Mouse (Mus musculus) layer of hippocampus, postnatal 36 days (tissue): Measurements from ENCODE around the gene Olfr479. TPM values are rescaled to one million over a fixed set of nuclear protein-coding genes. Genes with fewer than 3 reads are reported as not detected.
"Not testable (repeated sequence)": the region's sequence is repeated elsewhere in the genome, so short reads cannot be mapped to it uniquely, and the experiment has no call there.

Experiments
- DNase-seq, 2 experiments: peaks; one replicate each; pipeline ENCODE4 v3.0.0; 2022
- total RNA-seq, 2 experiments: library from RNA; stranded (reverse); gene quantifications; 2 replicates each; pipeline ENCODE4 v1.2.3; 2021

The Olfr479 gene
- total RNA-seq, result not detected

DNA sequence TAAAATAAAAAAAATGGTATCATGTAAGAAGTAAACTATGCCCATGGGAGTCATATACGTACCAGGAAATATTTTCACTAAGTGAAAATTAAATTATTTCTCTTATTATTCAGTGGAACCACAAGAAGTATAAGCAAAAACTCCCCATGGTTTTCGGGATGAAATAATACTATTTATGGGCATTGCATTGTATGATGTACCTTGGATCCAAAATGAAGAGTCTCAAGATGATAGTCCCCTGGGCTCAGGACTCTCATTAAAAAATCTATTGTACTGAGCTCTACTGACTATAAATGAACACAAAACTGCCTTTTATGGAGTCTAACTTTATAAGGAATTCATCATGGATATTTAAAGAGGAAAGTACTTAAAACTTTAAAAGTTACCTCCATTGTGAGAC, at the start of gene Olfr479:
Olfr479 (plus strand) TSS at position 301 of the 400 bp plus-strand sequence.
- no peak for DNase-seq

DNA sequence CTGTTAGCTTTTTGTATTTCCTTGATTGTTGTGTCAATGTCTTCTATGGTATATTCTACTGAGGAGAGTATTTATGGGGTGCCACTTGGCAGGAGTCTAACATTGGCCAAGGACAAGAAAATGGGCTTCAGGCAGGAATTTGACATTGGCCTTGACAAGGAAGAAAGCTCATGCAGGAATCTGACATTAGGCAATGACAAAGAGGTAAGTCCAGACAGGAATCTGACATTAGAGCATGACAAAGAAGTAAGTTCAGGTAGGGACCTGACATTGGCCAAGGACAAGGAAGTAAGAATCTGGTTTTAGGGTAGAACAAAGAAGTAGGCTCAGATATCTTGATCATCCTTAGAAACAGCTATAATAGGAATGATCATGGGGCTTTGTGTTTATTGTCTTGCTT, 36.2 kb upstream of the Olfr479 start:
- DNase-seq, result not testable (repeated sequence)

DNA sequence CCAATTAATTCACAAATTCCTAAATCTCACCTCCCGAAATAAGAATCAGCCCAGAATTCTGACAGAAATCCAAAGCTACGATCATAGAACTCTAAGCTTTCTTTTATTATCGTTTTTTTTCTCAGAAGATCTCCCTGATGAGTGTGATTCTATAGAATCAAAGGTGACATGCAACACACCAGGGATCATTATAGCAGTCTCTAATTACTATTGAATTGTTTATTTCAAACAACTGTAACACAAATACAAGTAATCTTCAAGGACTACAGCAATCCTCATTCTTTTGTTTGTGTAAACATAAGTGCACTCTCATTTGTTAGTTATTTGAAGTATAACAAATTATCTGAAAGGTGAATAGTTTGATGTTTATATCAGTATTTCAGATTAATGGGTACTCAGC, 16.6 kb upstream of the Olfr479 start, which contains the start of gene Olfr478:
Olfr478 (minus strand) TSS at position 101 of the 400 bp plus-strand sequence.
- DNase-seq, result no peak

DNA sequence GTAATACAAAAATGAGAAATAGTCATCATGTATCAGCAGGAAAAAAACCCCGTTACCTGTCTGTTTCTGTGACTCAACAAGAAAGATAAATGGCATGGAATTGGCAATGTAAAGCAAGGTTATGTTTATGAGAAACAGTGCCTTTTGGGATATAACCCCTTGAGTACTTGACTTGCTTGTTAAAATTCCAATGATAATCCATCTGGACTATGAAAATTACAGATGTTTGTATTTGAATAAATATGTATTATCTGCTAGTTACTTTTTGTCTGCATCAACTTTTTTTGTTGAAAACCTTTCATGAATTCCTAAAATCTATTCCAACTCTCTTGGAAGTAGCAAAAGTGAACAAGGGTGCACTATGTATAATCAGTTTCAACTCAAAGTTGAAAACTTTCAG, 16.8 kb downstream of the Olfr479 start, which contains the start of gene Olfr480:
Olfr480 (minus strand) TSS at position 101 of the 400 bp plus-strand sequence.
- no peak for DNase-seq

DNA sequence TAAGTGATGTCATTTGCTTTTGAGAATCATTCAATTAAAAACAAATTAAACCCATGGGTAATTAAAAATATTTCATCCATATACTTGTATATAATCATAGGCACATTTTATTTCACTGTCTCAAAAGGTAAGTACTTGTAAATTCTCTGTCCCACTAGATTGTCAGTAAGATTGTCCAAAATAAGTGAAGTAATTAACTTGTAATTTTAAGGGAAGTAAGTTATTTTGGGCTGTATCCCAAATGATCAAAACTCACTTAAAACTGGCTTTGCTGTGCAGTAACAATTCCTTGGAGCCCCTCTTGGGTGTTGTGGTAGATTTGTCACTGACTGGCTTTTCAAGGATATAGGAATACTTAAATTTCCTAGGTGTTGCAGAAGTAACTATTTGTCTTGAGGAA, 29.1 kb downstream of the Olfr479 start, which contains the start of gene Olfr481:
Olfr481 (plus strand) TSS at position 301 of the 400 bp plus-strand sequence.
- DNase-seq, result no peak

DNA sequence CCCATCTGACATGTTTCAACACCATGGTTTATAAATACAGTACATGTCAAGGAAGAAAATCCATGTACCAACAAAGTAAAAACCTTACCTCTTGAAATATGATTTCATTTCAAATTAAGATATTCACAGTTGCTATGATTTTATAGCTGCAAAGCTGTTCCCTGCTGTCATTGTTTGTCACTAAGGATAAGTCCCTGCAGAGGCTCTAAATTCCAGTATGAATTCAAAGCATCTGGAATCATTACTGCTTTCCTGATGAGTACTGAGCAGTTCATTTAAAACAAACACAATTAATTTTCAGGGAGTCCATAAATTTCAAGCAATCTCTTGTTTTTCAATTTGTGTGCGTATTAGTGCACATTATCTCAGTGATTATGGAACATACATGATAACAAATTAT, 47.0 kb downstream of the Olfr479 start, which contains the start of gene Olfr482:
Olfr482 (minus strand) TSS at position 101 of the 400 bp plus-strand sequence.
- no peak for DNase-seq

DNA sequence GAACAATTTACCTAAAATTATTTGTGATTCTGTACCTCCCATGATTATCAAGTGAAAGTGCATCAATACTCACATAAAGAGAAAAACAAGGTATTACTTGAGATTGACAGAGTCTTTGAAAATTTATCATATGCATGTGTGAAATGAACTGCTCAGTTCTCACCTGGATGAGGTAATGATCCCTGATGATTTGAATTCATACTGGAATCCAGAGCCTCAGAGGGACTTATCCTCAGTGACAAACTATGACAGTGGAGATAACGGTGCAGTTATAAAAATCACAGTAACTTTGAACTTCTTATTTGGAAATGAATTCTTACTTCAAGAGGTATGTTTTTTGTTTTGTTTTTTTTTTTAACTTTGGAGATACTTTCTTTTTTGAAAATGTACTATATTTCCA, 50.1 kb downstream of the Olfr479 start, which contains the start of gene Olfr483:
Olfr483 (plus strand) TSS at position 301 of the 400 bp plus-strand sequence.
- no peak for DNase-seq

Other genes with a start within 250 kb of the Olfr479 start
- gene Ovch2, start 249.5 kb upstream of the Olfr479 start, total RNA-seq, result not detected
- gene Olfr467, start 238.4 kb upstream of the Olfr479 start, total RNA-seq, result not detected
- not detected for gene Olfr469, start 225.2 kb upstream of the Olfr479 start, total RNA-seq
- not detected for gene Olfr470, start 203.2 kb upstream of the Olfr479 start, total RNA-seq
- not detected for gene Olfr472, start 152.8 kb upstream of the Olfr479 start, total RNA-seq
- gene Olfr473, start 120.2 kb upstream of the Olfr479 start, total RNA-seq, result not detected
- gene Olfr474, start 96.0 kb upstream of the Olfr479 start, total RNA-seq, result not detected
- not detected for gene Olfr476, start 85.9 kb upstream of the Olfr479 start, total RNA-seq
- not detected for gene Olfr477, start 64.0 kb upstream of the Olfr479 start, total RNA-seq
- gene Olfr478, start 16.7 kb upstream of the Olfr479 start, total RNA-seq, result not detected
- not detected for gene Olfr480, start 16.7 kb downstream of the Olfr479 start, total RNA-seq
- not detected for gene Olfr481, start 29.2 kb downstream of the Olfr479 start, total RNA-seq
- 1 to 10 TPM; 2.0 to 2.6 TPM for gene Olfr482, start 46.9 kb downstream of the Olfr479 start, total RNA-seq
- gene Olfr483, start 50.2 kb downstream of the Olfr479 start, total RNA-seq, result not detected
- not detected for gene Olfr484, start 76.8 kb downstream of the Olfr479 start, total RNA-seq
- gene Olfr485, start 109.2 kb downstream of the Olfr479 start, total RNA-seq, result not detected
- gene Olfr486, start 122.0 kb downstream of the Olfr479 start, total RNA-seq, result not detected
- gene Olfr487, start 163.9 kb downstream of the Olfr479 start, total RNA-seq, result not detected
- not detected for gene Olfr488, start 207.7 kb downstream of the Olfr479 start, total RNA-seq
- gene Olfr490, start 238.2 kb downstream of the Olfr479 start, total RNA-seq, result not detected